Mouse (Mus musculus): ENCODE data around the gene Dda1. TPM values are rescaled to one million over a fixed set of nuclear protein-coding genes. Genes with fewer than 3 reads are reported as not detected.

Gene Dda1
- polyA plus RNA-seq, 1 experiment from 2014 or later: 93.7 TPM

DNA sequence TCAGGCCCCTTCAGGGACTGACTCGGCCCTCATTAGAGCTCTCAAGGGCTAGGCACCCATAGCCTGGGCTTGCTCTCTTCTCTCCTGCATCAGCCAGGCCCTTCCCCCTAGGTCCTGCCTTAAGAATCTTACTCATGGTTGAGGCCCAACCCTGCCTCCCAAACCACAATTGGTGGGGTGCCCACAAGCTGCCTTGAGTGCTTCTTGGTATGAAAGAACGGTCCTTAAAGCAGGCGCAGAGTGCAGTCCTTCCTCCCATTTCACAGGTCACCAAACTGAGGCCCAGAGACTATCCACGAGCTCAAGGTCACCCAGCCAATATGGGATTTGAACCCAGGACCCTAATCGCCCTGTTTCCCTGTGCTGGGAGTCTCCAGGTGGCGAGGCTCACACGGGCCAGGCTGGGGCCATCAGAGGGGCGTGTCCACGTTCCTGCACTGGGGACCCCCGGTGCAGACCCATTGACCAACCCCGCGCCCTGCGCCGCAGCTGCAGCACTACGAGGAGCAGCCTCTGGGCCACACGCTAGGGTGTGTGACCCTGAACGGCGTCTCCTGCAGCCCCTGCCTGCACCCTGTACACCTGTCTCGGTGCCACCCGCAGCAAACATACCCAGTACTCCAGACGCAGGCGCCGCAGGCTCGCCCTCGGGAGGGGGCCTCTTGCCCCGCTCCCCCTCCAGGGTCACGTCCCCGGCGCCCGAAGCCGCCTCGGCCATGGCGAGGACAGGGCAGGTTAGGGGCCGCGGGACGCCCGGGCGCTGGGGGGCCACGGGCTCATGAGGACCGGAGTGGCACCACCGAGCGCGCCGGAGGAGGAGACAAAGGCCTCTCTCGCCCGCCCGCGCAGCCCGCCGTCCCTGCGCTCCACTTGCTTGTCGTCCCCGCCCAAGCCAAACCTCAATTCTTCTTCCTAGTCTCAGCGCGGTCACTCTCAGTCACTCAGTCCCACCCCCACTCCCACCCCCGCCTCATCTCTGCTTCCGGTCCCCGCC lies 16.4 kb downstream of the Dda1 start, which contains the start of gene Ano8:
Ano8 (minus strand) TSS at position 822 of the 994 bp plus-strand sequence.
- WGBS: 5% methylated on average over 56 of the region's 58 CpGs
- DNase-seq (ENCODE audit: low spot score) (peak; percentile 97), ATAC-seq (replicated peaks; ENCODE audit: low FRiP score, low read depth) (peak; percentile 52)
- Histone ChIP-seq H3K4me3 (replicated peaks; ENCODE audit: low read depth, low read length) (peak within 1 kb of the TSS; percentile 55), H3K27me3 (ENCODE audit: insufficient read depth, low read length) (no peaks in the 10 kb centered on the region), H3K9ac (ENCODE audit: low read depth, low read length) (peak within 1 kb of the TSS; percentile 78), H3K4me2 (ENCODE audit: low read length) (peak within 1 kb of the TSS; percentile 83), H3K27ac (peak within 1 kb of the TSS; percentile 54; the same call in 1 of the 2 replicates), H3K36me3 (ENCODE audit: insufficient read depth, low read length) (0 out of 2 replicates have a peak, but pooled peaks cover under 1% of the 10 kb centered on the region), H3K9me3 (replicated peaks; ENCODE audit: low read length) (no peaks in the 10 kb centered on the region), H3K4me1 (replicated peaks; ENCODE audit: insufficient read depth, low read length) (peaks cover 18% of the 10 kb centered on the region; the same call in 1 of the 2 replicates)
- no peak for TF ChIP-seq CTCF (IDR thresholded peaks at IDR 0.05; ENCODE audit: low read depth)

DNA sequence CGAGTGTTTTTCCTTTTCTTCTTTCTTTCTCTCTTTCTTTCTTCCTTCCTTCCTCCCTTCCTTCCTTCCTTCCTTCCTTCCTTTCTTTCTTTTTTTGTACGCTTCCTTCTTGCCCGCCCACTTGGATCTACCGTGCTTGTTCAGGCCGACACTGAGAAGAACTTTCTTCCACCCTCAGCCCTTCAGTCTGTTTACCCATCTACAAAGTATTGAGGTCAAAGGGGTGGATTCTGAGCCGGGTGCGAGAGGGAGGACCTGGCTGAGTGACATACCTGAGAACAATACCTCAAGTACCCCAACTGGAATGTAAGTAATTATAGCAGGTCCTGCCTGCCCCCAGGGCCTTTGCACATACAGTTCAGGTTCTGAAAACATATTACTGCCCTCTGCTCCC lies 17.1 kb downstream of the Dda1 start:
- DNase-seq (ENCODE audit: low spot score) (no peak), ATAC-seq (replicated peaks; ENCODE audit: low FRiP score, low read depth) (no peak)
- 0 out of 2 replicates have a peak, but pooled peaks cover 4% of the 10 kb centered on the region for H3K36me3 ChIP-seq (ENCODE audit: insufficient read depth, low read length)
- H3K27me3 ChIP-seq (ENCODE audit: insufficient read depth, low read length): no peaks in the 10 kb centered on the region
- H3K9ac ChIP-seq (ENCODE audit: low read depth, low read length): no peak overlapping the region
- TF ChIP-seq CTCF (IDR thresholded peaks at IDR 0.05; ENCODE audit: low read depth): no peak
- peak overlapping the region; percentile 83 for H3K4me2 ChIP-seq (ENCODE audit: low read length)
- H3K9me3 ChIP-seq (replicated peaks; ENCODE audit: low read length): no peaks in the 10 kb centered on the region
- H3K4me1 ChIP-seq (replicated peaks; ENCODE audit: insufficient read depth, low read length): peaks cover 18% of the 10 kb centered on the region; the same call in 1 of the 2 replicates
- H3K4me3 ChIP-seq (replicated peaks; ENCODE audit: low read depth, low read length): peak overlapping the region; percentile 55; the same call in 1 of the 2 replicates
- H3K27ac ChIP-seq: no peak overlapping the region
- 11% methylated on average over 7 of the region's 7 CpGs for WGBS

DNA sequence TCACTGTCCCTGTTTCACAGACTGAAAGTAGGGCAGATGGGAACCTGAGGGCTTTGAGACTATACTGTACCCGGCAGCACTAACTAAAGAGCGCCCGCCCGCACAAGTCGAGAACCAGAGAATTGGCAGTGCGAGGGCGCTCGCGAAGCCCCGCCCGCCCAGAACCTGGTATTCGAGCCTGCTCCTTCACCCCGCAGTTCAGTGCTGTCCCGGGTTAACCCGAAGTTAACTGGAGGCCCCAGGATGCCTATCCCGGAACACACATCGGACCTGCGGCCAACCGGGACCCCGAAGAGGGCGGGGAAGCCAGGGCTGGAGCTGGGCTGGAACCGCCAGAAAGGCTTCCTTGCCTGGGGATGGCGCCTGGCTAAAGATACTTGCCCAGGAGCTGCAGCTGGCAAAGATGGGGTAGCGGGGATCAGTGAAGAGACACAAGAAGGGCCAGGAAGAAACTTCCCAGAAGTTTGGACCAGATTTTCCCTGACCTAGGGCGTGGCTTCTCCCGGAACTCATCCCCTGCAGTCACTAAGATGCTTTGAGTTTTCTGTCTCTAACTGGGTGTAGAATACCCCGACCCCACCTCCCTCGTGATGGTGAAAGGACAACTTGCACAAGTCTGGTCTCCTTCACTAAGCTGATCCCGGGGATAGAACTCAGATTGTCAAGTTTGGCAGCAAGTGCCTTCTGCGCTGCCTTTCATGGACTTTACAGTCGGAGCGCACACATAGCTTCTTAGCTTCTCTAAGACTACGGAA lies 18.9 kb downstream of the Dda1 start, which contains the start of gene Gtpbp3:
Gtpbp3 (plus strand) TSS at position 413 of the 755 bp plus-strand sequence.
- no peak for TF ChIP-seq CTCF (IDR thresholded peaks at IDR 0.05; ENCODE audit: low read depth)
- no peaks in the 10 kb centered on the region for H3K9me3 ChIP-seq (replicated peaks; ENCODE audit: low read length)
- peak; percentile 89 for DNase-seq (ENCODE audit: low spot score)
- peak within 1 kb of the TSS; percentile 100 for H3K4me2 ChIP-seq (ENCODE audit: low read length)
- WGBS: under 1% methylated on average over 33 of the region's 33 CpGs
- H3K9ac ChIP-seq (ENCODE audit: low read depth, low read length): peak within 1 kb of the TSS; percentile 80
- peaks cover 12% of the 10 kb centered on the region; the same call in 1 of the 2 replicates for H3K36me3 ChIP-seq (ENCODE audit: insufficient read depth, low read length)
- peaks cover 18% of the 10 kb centered on the region; the same call in 1 of the 2 replicates for H3K4me1 ChIP-seq (replicated peaks; ENCODE audit: insufficient read depth, low read length)
- H3K27ac ChIP-seq: peak within 1 kb of the TSS; percentile 93
- peak; percentile 29; the same call in 1 of the 2 replicates for ATAC-seq (replicated peaks; ENCODE audit: low FRiP score, low read depth)
- H3K27me3 ChIP-seq (ENCODE audit: insufficient read depth, low read length): no peaks in the 10 kb centered on the region
- H3K4me3 ChIP-seq (replicated peaks; ENCODE audit: low read depth, low read length): peak within 1 kb of the TSS; percentile 71

DNA sequence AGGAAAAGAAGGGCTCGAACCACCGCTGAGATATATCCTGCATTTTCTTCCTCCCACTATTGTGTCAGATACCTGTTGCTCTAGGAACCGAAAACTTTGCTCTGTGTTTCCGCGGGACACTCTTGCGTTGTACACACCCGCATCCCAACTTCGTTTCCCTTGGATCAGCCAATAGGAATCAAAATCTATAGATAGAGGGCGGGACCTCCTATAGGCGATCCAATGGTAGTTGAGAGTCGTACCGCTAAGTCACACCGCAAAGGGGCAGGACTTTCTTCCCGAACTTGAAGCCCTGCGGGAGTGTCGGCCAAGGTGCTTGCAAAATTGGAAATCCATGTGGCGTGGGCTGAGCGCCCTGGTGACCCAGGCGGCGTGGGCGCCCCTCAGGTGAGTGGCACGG lies 19.5 kb downstream of the Dda1 start:
- ATAC-seq (replicated peaks; ENCODE audit: low FRiP score, low read depth) (peak; percentile 88), DNase-seq (ENCODE audit: low spot score) (peak; percentile 98)
- H3K4me2 ChIP-seq (ENCODE audit: low read length): peak overlapping the region; percentile 100
- peak overlapping the region; percentile 93 for H3K27ac ChIP-seq
- peaks cover 18% of the 10 kb centered on the region; the same call in 1 of the 2 replicates for H3K4me1 ChIP-seq (replicated peaks; ENCODE audit: insufficient read depth, low read length)
- peaks cover 12% of the 10 kb centered on the region; the same call in 1 of the 2 replicates for H3K36me3 ChIP-seq (ENCODE audit: insufficient read depth, low read length)
- TF ChIP-seq CTCF (IDR thresholded peaks at IDR 0.05; ENCODE audit: low read depth): peak; percentile 34; the same call in 1 of the 2 replicates
- H3K9me3 ChIP-seq (replicated peaks; ENCODE audit: low read length): no peaks in the 10 kb centered on the region
- H3K27me3 ChIP-seq (ENCODE audit: insufficient read depth, low read length): no peaks in the 10 kb centered on the region
- peak overlapping the region; percentile 71 for H3K4me3 ChIP-seq (replicated peaks; ENCODE audit: low read depth, low read length)
- peak overlapping the region; percentile 80 for H3K9ac ChIP-seq (ENCODE audit: low read depth, low read length)
- under 1% methylated on average over 22 of the region's 22 CpGs for WGBS

DNA sequence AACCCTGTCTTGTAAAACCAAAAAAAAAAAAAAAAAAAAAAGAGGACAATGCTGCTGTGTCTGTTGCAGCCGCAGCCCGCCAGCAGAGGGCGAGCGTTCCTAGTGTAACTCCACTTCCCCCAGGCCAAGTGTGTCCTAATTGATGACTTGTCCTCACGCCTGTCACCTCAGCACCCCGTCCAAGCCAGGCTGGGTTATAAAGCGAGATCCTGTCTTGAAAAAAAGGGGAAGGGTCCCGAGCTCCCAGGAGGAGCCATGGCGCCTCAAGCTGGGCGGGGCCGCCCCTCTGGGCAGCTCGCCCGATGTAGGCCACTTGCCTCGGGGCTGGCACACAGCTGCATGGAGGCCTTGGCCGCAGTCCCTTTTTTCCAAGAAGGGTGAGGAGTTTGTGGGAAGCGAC lies 26.0 kb downstream of the Dda1 start:
- ATAC-seq (replicated peaks; ENCODE audit: low FRiP score, low read depth): peak; percentile 14
- 19% methylated on average over 15 of the region's 16 CpGs for WGBS
- peaks cover 17% of the 10 kb centered on the region for H3K36me3 ChIP-seq (ENCODE audit: insufficient read depth, low read length)

More for the DNA sequence above, 26.0 kb downstream of the Dda1 start:
- peaks cover 28% of the 10 kb centered on the region for H3K4me1 ChIP-seq (replicated peaks; ENCODE audit: insufficient read depth, low read length)
- no peak overlapping the region for H3K9ac ChIP-seq (ENCODE audit: low read depth, low read length)
- H3K4me2 ChIP-seq (ENCODE audit: low read length): no peak overlapping the region
- no peaks in the 10 kb centered on the region for H3K27me3 ChIP-seq (ENCODE audit: insufficient read depth, low read length)
- H3K9me3 ChIP-seq (replicated peaks; ENCODE audit: low read length): no peaks in the 10 kb centered on the region
- TF ChIP-seq CTCF (IDR thresholded peaks at IDR 0.05; ENCODE audit: low read depth): peak; percentile 86
- no peak overlapping the region for H3K4me3 ChIP-seq (replicated peaks; ENCODE audit: low read depth, low read length)
- peak; percentile 93 for DNase-seq (ENCODE audit: low spot score)
- peak overlapping the region; percentile 80 for H3K27ac ChIP-seq

Measured in kidney, postnatal 0 days (tissue).